Mouse (Mus musculus): ENCODE data around the gene Plxdc1. TPM values are rescaled to one million over a fixed set of nuclear protein-coding genes. Genes with fewer than 3 reads are reported as not detected.

Plxdc1 gene
- polyA plus RNA-seq, 1 experiment from 2014 or later, result 1.8 TPM

GRCm38 (mm10) chr11:97915471-97915870 is 70.8 kb downstream of the Plxdc1 start:
- no peak overlapping the region for H3K4me2 ChIP-seq
- no peak overlapping the region for H3K4me3 ChIP-seq
- H3K36me3 ChIP-seq (replicated peaks), result no peaks in the 10 kb centered on the region
- no peaks in the 10 kb centered on the region for H3K9me3 ChIP-seq
- H3K4me1 ChIP-seq, result no peaks in the 10 kb centered on the region
- H3K9ac ChIP-seq, result no peak overlapping the region
- H3K27ac ChIP-seq, result no peak overlapping the region
- WGBS, result 87% methylated on average over 2 of the region's 2 CpGs
- ATAC-seq (replicated peaks), result no peak
- no peaks in the 10 kb centered on the region for H3K27me3 ChIP-seq (replicated peaks)

- Histone ChIP-seq H3K27ac (no peak overlapping the region), H3K36me3 (replicated peaks) (no peaks in the 10 kb centered on the region), H3K4me2 (no peak overlapping the region), H3K4me3 (no peak overlapping the region), H3K4me1 (no peaks in the 10 kb centered on the region), H3K9ac (no peak overlapping the region), H3K9me3 (no peaks in the 10 kb centered on the region), H3K27me3 (replicated peaks) (no peaks in the 10 kb centered on the region)
- no peak for ATAC-seq (replicated peaks)
- 94% methylated on average over 14 of the region's 14 CpGs for WGBS
Measured at GRCm38 (mm10) chr11:97913111-97913510, 73.1 kb downstream of the Plxdc1 start.

- Histone ChIP-seq H3K36me3 (replicated peaks) (no peaks in the 10 kb centered on the region), H3K4me3 (no peak overlapping the region), H3K9me3 (no peaks in the 10 kb centered on the region), H3K27me3 (replicated peaks) (no peaks in the 10 kb centered on the region), H3K9ac (no peak overlapping the region), H3K27ac (no peak overlapping the region), H3K4me2 (no peak overlapping the region), H3K4me1 (no peaks in the 10 kb centered on the region)
- WGBS, result 90% methylated on average over 11 of the region's 11 CpGs
- ATAC-seq (replicated peaks), result no peak
Measured at GRCm38 (mm10) chr11:97908634-97909348, 77.5 kb downstream of the Plxdc1 start.

GRCm38 (mm10) chr11:97907935-97908334 is 78.3 kb downstream of the Plxdc1 start:
- Histone ChIP-seq H3K4me1 (no peaks in the 10 kb centered on the region), H3K4me2 (no peak overlapping the region), H3K9me3 (no peaks in the 10 kb centered on the region), H3K9ac (no peak overlapping the region), H3K27ac (no peak overlapping the region), H3K36me3 (replicated peaks) (no peaks in the 10 kb centered on the region), H3K4me3 (no peak overlapping the region), H3K27me3 (replicated peaks) (no peaks in the 10 kb centered on the region)
- 85% methylated on average over 5 of the region's 5 CpGs for WGBS
- ATAC-seq (replicated peaks), result no peak

GRCm38 (mm10) chr11:97906905-97907304 is 79.3 kb downstream of the Plxdc1 start:
- no peak overlapping the region for H3K4me2 ChIP-seq
- H3K4me3 ChIP-seq, result no peak overlapping the region
- no peak for ATAC-seq (replicated peaks)
- H3K36me3 ChIP-seq (replicated peaks), result no peaks in the 10 kb centered on the region
- no peak overlapping the region for H3K9ac ChIP-seq
- H3K4me1 ChIP-seq, result no peaks in the 10 kb centered on the region
- H3K27ac ChIP-seq, result no peak overlapping the region
- H3K27me3 ChIP-seq (replicated peaks), result no peaks in the 10 kb centered on the region
- WGBS, result 94% methylated on average over 9 of the region's 9 CpGs
- no peaks in the 10 kb centered on the region for H3K9me3 ChIP-seq

- 64% methylated on average over 2 of the region's 2 CpGs for WGBS
Measured at GRCm38 (mm10) chr11:97905941-97906340, 80.3 kb downstream of the Plxdc1 start.

GRCm38 (mm10) chr11:97905540-97905939 is 80.7 kb downstream of the Plxdc1 start:
- no peak overlapping the region for H3K4me3 ChIP-seq
- H3K4me1 ChIP-seq, result no peaks in the 10 kb centered on the region
- no peak overlapping the region for H3K9ac ChIP-seq
- no peaks in the 10 kb centered on the region for H3K9me3 ChIP-seq
- H3K4me2 ChIP-seq, result no peak overlapping the region
- no peaks in the 10 kb centered on the region for H3K27me3 ChIP-seq (replicated peaks)
- ATAC-seq (replicated peaks), result no peak
- no peaks in the 10 kb centered on the region for H3K36me3 ChIP-seq (replicated peaks)
- WGBS, result 87% methylated on average over 2 of the region's 2 CpGs
- H3K27ac ChIP-seq, result no peak overlapping the region

More at GRCm38 (mm10) chr11:97905941-97906340, 80.3 kb downstream of the Plxdc1 start:
- no peaks in the 10 kb centered on the region for H3K36me3 ChIP-seq (replicated peaks)
- H3K9ac ChIP-seq, result no peak overlapping the region
- no peak for ATAC-seq (replicated peaks)
- no peaks in the 10 kb centered on the region for H3K4me1 ChIP-seq
- no peak overlapping the region for H3K27ac ChIP-seq
- no peaks in the 10 kb centered on the region for H3K27me3 ChIP-seq (replicated peaks)
- no peak overlapping the region for H3K4me3 ChIP-seq
- H3K4me2 ChIP-seq, result no peak overlapping the region
- H3K9me3 ChIP-seq, result no peaks in the 10 kb centered on the region

GRCm38 (mm10) chr11:97904801-97905200 is 81.4 kb downstream of the Plxdc1 start:
- 88% methylated on average over 13 of the region's 13 CpGs for WGBS
- H3K9ac ChIP-seq, result no peak overlapping the region

GRCm38 (mm10) chr11:97901806-97902205 is 84.4 kb downstream of the Plxdc1 start:
- Histone ChIP-seq H3K4me3 (no peak overlapping the region), H3K27me3 (replicated peaks) (no peaks in the 10 kb centered on the region), H3K36me3 (replicated peaks) (no peaks in the 10 kb centered on the region), H3K27ac (no peak overlapping the region), H3K9me3 (no peaks in the 10 kb centered on the region), H3K4me2 (no peak overlapping the region), H3K9ac (no peak overlapping the region), H3K4me1 (peaks cover 4% of the 10 kb centered on the region; the same call in 1 of the 2 replicates)
- ATAC-seq (replicated peaks), result no peak
- WGBS, result 82% methylated on average over 6 of the region's 6 CpGs

More at GRCm38 (mm10) chr11:97904801-97905200, 81.4 kb downstream of the Plxdc1 start:
- H3K9me3 ChIP-seq, result no peaks in the 10 kb centered on the region
- peaks cover 4% of the 10 kb centered on the region; the same call in 1 of the 2 replicates for H3K4me1 ChIP-seq
- H3K36me3 ChIP-seq (replicated peaks), result no peaks in the 10 kb centered on the region
- no peak overlapping the region for H3K27ac ChIP-seq
- H3K4me3 ChIP-seq, result no peak overlapping the region
- no peak overlapping the region for H3K4me2 ChIP-seq
- ATAC-seq (replicated peaks), result no peak
- H3K27me3 ChIP-seq (replicated peaks), result no peaks in the 10 kb centered on the region

- H3K9me3 ChIP-seq, result no peaks in the 10 kb centered on the region
- H3K4me1 ChIP-seq, result peaks cover 4% of the 10 kb centered on the region; the same call in 1 of the 2 replicates
- no peak overlapping the region for H3K4me2 ChIP-seq
- H3K9ac ChIP-seq, result 0 out of 2 replicates have a peak overlapping the region, but pooled peaks have one; percentile 6
- H3K4me3 ChIP-seq, result no peak overlapping the region
- no peak overlapping the region for H3K27ac ChIP-seq
- H3K27me3 ChIP-seq (replicated peaks), result no peaks in the 10 kb centered on the region
- ATAC-seq (replicated peaks), result peak; percentile 81
- 0% methylated on average over 2 of the region's 2 CpGs for WGBS
- H3K36me3 ChIP-seq (replicated peaks), result no peaks in the 10 kb centered on the region
Measured at GRCm38 (mm10) chr11:97899822-97900221, 86.4 kb downstream of the Plxdc1 start.

- 84% methylated on average over 3 of the region's 3 CpGs for WGBS
- Histone ChIP-seq H3K9ac (no peak overlapping the region), H3K4me2 (no peak overlapping the region), H3K4me1 (peaks cover 4% of the 10 kb centered on the region; the same call in 1 of the 2 replicates), H3K27me3 (replicated peaks) (no peaks in the 10 kb centered on the region), H3K9me3 (no peaks in the 10 kb centered on the region), H3K36me3 (replicated peaks) (no peaks in the 10 kb centered on the region), H3K27ac (no peak overlapping the region), H3K4me3 (no peak overlapping the region)
- ATAC-seq (replicated peaks), result no peak
Measured at GRCm38 (mm10) chr11:97897568-97898185, 88.6 kb downstream of the Plxdc1 start.

GRCm38 (mm10) chr11:97896655-97897054 is 89.6 kb downstream of the Plxdc1 start:
- Histone ChIP-seq H3K4me2 (no peak overlapping the region), H3K27me3 (replicated peaks) (no peaks in the 10 kb centered on the region), H3K4me3 (no peak overlapping the region), H3K36me3 (replicated peaks) (no peaks in the 10 kb centered on the region), H3K9ac (no peak overlapping the region), H3K27ac (no peak overlapping the region), H3K4me1 (peaks cover 4% of the 10 kb centered on the region; the same call in 1 of the 2 replicates), H3K9me3 (no peaks in the 10 kb centered on the region)
- ATAC-seq (replicated peaks), result no peak
- 81% methylated on average over 4 of the region's 4 CpGs for WGBS

GRCm38 (mm10) chr11:97891821-97892220 is 94.4 kb downstream of the Plxdc1 start:
- no peak overlapping the region for H3K4me3 ChIP-seq
- no peaks in the 10 kb centered on the region for H3K27me3 ChIP-seq (replicated peaks)
- WGBS, result 80% methylated on average over 5 of the region's 5 CpGs
- no peaks in the 10 kb centered on the region for H3K9me3 ChIP-seq
- H3K27ac ChIP-seq, result no peak overlapping the region
- no peaks in the 10 kb centered on the region for H3K4me1 ChIP-seq
- no peak overlapping the region for H3K4me2 ChIP-seq
- no peak for ATAC-seq (replicated peaks)
- no peaks in the 10 kb centered on the region for H3K36me3 ChIP-seq (replicated peaks)
- no peak overlapping the region for H3K9ac ChIP-seq
